Mouse (Mus musculus) C2C12 (cell line): ENCODE data around the gene Usp49. TPM values are rescaled to one million over a fixed set of nuclear protein-coding genes. Genes with fewer than 3 reads are reported as not detected.

Experiments
- H3K27me3 ChIP-seq: one replicate; pipeline ENCODE4 v1.6.1; 2011; ENCODE audit not compliant: control insufficient read depth, insufficient read depth, insufficient read length
- H3K36me3 ChIP-seq: one replicate; pipeline ENCODE4 v1.6.1; 2011; ENCODE audit not compliant: control insufficient read depth, insufficient read depth
- H3K4me3 ChIP-seq: one replicate; pipeline ENCODE4 v1.5.1; 2011; ENCODE audit warnings: mild to moderate bottlenecking, control low read depth; ENCODE audit not compliant: poor library complexity, insufficient read depth, severe bottlenecking
- H3K79me2 ChIP-seq: one replicate; pipeline ENCODE4 v1.6.1; 2011; ENCODE audit not compliant: control insufficient read depth, insufficient read depth
- H3K79me3 ChIP-seq: one replicate; pipeline ENCODE4 v1.6.1; 2011; ENCODE audit warnings: low read depth, control low read depth
- H3ac ChIP-seq: one replicate; pipeline ENCODE3; 2011; ENCODE audit warnings: low read depth; ENCODE audit not compliant: control insufficient read depth, insufficient read length
- CEBPB ChIP-seq: IDR thresholded peaks from one replicate; pipeline ENCODE4 v1.6.1; 2011; ENCODE audit warnings: low read depth, mild to moderate bottlenecking, control low read depth, moderate library complexity
- CTCF ChIP-seq: IDR thresholded peaks from one replicate; pipeline ENCODE4 v1.5.1; 2011; ENCODE audit not compliant: control insufficient read depth, insufficient read depth, insufficient read length
- FOSL1 ChIP-seq: IDR thresholded peaks from one replicate; pipeline ENCODE4 v1.8.0; 2011; ENCODE audit warnings: mild to moderate bottlenecking, low read length; ENCODE audit not compliant: poor library complexity, insufficient read depth, severe bottlenecking
- MAX ChIP-seq: IDR thresholded peaks from one replicate; pipeline ENCODE4 v1.6.1; 2011; ENCODE audit warnings: mild to moderate bottlenecking, control low read depth
- MYOD1 ChIP-seq: IDR thresholded peaks from one replicate; pipeline ENCODE4 v1.6.1; 2011; ENCODE audit warnings: low read depth; ENCODE audit not compliant: control insufficient read depth, insufficient read length
- MYOG ChIP-seq: IDR thresholded peaks from one replicate; pipeline ENCODE4 v1.6.1; 2011; ENCODE audit not compliant: control insufficient read depth, insufficient read length; ENCODE audit errors: extremely low read depth
- USF1 ChIP-seq: IDR thresholded peaks from one replicate; pipeline ENCODE4 v1.6.1; 2011; ENCODE audit warnings: low read depth, mild to moderate bottlenecking, control low read depth, moderate library complexity
- polyA plus RNA-seq: library from polyadenylated mRNA; unstranded; fragments of >200 nt; fragmentation: generic; extraction: Trizol; gene quantifications from one replicate; pipeline ENCODE4 v1.2.1, GENCODE M21; 2012; ENCODE audit warnings: missing spikeins

Gene Usp49
- polyA plus RNA-seq, 1 experiment: 3.2 TPM

DNA sequence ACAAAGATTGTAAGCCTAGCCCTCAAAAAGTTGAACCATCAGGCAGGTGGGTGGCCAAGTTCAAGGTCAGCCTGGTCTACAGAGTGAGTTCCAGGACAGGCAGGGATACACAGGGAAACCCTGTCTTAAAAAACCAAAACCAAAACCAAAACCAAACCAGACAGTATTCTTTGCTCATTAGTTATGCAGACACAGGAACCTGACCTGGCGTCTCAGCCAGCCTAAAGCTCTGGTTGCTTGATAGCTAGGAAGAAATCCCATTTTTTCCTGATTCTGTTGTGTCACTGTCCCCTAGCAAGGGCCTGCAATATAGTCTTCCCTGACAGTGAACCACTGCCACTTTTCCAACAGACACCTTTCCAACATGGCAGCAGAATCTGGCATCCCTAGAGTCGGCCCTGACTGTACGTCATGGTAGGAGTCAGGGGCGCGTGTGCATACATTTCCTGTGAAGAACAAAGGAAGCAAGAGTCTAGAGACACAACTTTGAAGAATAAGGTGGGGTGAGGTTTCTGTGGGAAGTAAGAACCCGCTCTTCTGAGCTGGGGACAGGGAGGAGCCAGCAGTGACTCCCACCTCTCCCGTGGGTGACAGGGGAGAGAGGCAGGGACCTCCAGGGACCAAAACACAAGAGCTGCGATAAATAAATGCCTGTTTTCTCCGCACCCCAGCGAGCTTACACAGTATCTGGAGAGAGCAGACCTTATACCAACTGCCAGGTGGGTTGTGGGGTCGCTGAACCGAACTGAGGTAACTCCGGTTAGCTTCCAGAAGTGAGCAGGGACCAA is 29.7 kb upstream of the Usp49 start:
- Histone ChIP-seq H3K27me3 (no peaks in the 10 kb centered on the region), H3K79me3 (peaks cover 12% of the 10 kb centered on the region), H3K4me3 (no peak overlapping the region), H3ac (no peak overlapping the region), H3K36me3 (peaks cover 79% of the 10 kb centered on the region), H3K79me2 (peaks cover 16% of the 10 kb centered on the region)
- TF ChIP-seq MAX (no peak), USF1 (no peak), CTCF (no peak), MYOG (no peak), MYOD1 (no peak), FOSL1 (no peak), CEBPB (no peak)

DNA sequence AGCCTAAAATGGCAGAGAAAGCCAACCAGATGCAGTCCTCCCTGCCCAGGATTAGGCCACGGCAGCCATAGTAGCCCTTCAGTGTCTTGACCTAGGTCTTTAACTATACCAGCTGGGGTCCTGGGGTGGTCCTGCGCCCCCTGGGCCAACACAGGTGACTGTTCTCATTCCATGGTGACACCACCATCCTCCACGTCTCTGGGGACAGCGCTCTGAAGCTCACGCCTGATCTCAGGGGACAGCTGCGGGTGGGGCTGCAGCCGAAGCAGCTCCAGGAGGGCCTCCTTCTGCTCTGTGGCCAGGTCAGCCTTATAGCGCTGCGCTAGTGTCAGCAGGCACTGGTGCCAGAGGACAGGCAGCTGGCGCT is 29.1 kb upstream of the Usp49 start:
- no peaks in the 10 kb centered on the region for H3K27me3 ChIP-seq
- H3K79me3 ChIP-seq: peaks cover 9% of the 10 kb centered on the region
- H3ac ChIP-seq: no peak overlapping the region
- H3K4me3 ChIP-seq: no peak overlapping the region
- peaks cover 13% of the 10 kb centered on the region for H3K79me2 ChIP-seq
- no peak for TF ChIP-seq CTCF
- no peak for TF ChIP-seq FOSL1
- TF ChIP-seq MAX: no peak
- no peak for TF ChIP-seq CEBPB
- no peak for TF ChIP-seq USF1
- TF ChIP-seq MYOD1: no peak
- TF ChIP-seq MYOG: no peak
- H3K36me3 ChIP-seq: peaks cover 85% of the 10 kb centered on the region

DNA sequence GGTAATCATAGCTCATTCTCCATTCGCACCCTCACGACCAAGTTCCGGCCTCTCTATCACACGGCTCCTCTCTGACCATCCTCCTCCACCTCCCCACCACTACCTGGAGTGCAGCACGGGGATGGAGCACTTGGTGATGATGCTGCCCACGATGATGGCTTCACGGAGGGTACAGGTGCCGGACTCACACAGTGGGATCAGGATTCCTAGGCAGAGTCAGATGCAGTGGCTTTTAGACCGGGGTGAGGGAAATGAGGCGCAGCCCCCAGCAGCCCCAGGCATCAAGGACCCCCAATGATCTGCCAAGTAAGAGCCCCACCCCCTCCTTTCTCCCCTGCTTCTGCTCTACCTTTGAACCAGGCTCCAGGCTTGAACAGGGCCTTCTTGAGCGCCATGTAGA is 28.2 kb upstream of the Usp49 start:
- H3ac ChIP-seq: no peak overlapping the region
- peaks cover 13% of the 10 kb centered on the region for H3K79me2 ChIP-seq
- peaks cover 3% of the 10 kb centered on the region for H3K79me3 ChIP-seq
- no peak overlapping the region for H3K4me3 ChIP-seq
- no peak for TF ChIP-seq MYOG
- TF ChIP-seq MYOD1: no peak
- TF ChIP-seq FOSL1: no peak
- TF ChIP-seq MAX: no peak
- peaks cover 90% of the 10 kb centered on the region for H3K36me3 ChIP-seq
- no peaks in the 10 kb centered on the region for H3K27me3 ChIP-seq

DNA sequence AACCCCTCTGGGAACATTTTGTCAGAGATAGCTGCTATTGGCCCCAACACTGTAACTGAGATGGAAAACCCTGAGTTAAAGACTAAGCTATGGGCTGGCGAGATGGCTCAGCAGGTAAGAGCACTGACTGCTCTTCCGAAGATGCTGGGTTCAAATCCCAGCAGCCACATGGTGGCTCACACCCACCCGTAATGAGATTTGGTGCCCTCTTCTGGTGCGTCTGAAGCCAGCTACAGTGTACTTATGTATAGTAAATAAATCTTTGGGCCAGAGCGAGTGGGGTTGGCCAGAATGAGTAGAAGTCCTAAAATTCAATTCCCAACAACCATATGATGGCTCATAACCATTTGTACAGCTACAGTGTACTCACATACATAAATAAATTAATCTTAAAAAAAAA is 24.3 kb upstream of the Usp49 start:
- TF ChIP-seq USF1 (no peak), MYOD1 (no peak), MAX (no peak), CTCF (no peak), MYOG (no peak), FOSL1 (no peak)
- Histone ChIP-seq H3K27me3 (no peaks in the 10 kb centered on the region), H3K36me3 (peaks cover 76% of the 10 kb centered on the region), H3K4me3 (no peak overlapping the region), H3K79me2 (peaks cover 49% of the 10 kb centered on the region), H3ac (no peak overlapping the region), H3K79me3 (peaks cover 39% of the 10 kb centered on the region)

DNA sequence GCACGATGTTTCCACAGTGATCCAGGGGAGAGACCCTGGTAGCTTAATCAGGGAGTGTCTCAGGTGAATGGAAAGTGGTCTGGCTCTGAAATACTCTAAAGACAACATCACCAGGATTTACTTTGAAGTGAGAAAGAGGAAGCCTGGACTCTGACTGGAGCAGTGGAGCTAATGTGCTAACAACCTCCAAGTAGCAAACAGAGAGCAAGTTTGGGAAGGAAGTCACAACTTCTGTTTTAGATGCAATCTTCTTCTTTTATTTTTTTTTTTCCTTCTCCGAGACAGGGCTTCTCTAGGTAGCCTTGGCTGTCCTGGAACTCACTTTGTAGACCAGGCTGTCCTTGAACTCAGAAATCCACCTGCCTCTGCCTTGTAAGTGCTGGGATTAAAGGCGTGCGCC is 21.3 kb upstream of the Usp49 start:
- TF ChIP-seq MYOD1 (no peak), CTCF (no peak), USF1 (no peak), MAX (no peak), CEBPB (no peak), MYOG (no peak), FOSL1 (no peak)
- Histone ChIP-seq H3K27me3 (no peaks in the 10 kb centered on the region), H3K4me3 (no peak overlapping the region), H3K79me2 (peaks cover 78% of the 10 kb centered on the region), H3ac (no peak overlapping the region), H3K79me3 (peaks cover 65% of the 10 kb centered on the region), H3K36me3 (peaks cover 58% of the 10 kb centered on the region)
